Mouse (Mus musculus) gastrocnemius, postnatal 10 days (tissue): ENCODE data around the gene Opcml. TPM values are rescaled to one million over a fixed set of nuclear protein-coding genes. Genes with fewer than 3 reads are reported as not detected.

Source experiments
- microRNA-seq, 2 experiments: library from miRNA; unstranded; fragments of <30 nt; microRNA quantifications; one replicate each; pipeline ENCODE4 v1.2.0; 2021
- total RNA-seq, 2 experiments: library from RNA; stranded (reverse); gene quantifications; 2 replicates each; pipeline ENCODE4 v1.2.3; 2021

Opcml gene
- total RNA-seq, 2 experiments from 2014 or later, result 5.0 to 5.7 TPM

Small RNAs within 50 kb of the gene (microRNA-seq; reads per million reads assigned to microRNA genes)
- gene Gm44316, result 0 reads per million in 2 experiments
